Mouse (Mus musculus) gastrocnemius, postnatal 36 days (tissue): ENCODE results near the gene Fmo5. TPM values are rescaled to one million over a fixed set of nuclear protein-coding genes. Genes with fewer than 3 reads are reported as not detected.

Experiments used
- DNase-seq, 2 experiments: peaks; one replicate each; pipeline ENCODE4 v3.0.0; 2022
- intact Hi-C: fragments of 180-260 bp; cut with DNase I; formaldehyde crosslinking; loops from one replicate; pipeline ENCODE4 v1.15.1; 2025
- total RNA-seq, 2 experiments: library from RNA; stranded (reverse); gene quantifications; 2 replicates each; pipeline ENCODE4 v1.2.3; 2021

Gene Fmo5
- total RNA-seq, 2 experiments from 2014 or later = 5.2 to 5.8 TPM

GRCm38 (mm10) chr3:97629941-97630340 lies 1.3 kb downstream of the Fmo5 start:
- no peak for DNase-seq
- intact Hi-C loops = no loop called here

DNA sequence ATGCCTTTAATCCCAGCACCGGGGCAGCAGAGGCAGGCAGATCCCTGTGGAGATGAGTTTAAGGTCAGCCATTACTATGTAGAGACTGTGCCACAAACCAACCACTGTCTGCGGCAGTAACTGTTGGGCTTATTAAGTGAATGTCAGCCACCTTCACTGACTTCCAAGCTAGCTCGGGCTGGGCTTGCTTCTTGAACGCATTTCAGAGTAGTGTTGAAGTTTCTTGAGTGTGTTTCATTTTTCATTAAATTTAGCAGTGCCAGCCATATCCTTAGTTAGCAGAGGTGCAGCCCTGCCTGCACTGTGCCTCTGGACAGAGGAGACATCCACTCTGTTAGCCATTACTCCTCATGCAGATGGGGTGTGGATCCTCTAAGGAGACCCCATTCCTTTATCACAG lies 2.1 kb downstream of the Fmo5 start:
- intact Hi-C loops = no loop called here
- DNase-seq = no peak

DNA sequence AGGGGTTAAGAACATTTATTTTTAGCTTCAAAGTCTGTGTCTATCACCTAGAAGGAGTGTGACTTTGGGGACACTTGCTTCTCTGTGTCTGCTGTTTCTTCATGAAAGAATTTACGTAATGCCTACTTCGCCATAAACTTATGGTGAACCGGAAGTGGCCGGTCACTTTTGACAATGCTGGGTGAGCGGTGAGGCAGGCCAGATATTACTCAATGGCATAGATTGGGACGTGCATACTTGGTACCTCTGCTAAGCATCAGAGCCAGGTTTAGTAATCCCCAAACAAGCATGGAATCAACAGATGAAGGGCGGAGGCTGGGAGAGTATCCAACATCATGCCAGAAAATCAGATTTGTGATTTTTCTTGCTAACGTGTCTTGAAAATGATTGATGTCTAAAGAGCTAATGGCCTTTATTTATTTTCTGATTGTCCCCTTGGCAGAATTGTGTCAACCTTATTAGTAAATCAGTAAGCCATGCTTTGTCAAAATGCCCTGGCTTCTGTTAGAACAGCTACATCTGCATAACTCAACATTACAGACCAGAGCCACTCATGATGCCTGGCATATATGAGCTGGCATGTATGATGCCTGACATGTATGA lies 2.8 kb downstream of the Fmo5 start:
- intact Hi-C loops = no loop called here
- no peak for DNase-seq

DNA sequence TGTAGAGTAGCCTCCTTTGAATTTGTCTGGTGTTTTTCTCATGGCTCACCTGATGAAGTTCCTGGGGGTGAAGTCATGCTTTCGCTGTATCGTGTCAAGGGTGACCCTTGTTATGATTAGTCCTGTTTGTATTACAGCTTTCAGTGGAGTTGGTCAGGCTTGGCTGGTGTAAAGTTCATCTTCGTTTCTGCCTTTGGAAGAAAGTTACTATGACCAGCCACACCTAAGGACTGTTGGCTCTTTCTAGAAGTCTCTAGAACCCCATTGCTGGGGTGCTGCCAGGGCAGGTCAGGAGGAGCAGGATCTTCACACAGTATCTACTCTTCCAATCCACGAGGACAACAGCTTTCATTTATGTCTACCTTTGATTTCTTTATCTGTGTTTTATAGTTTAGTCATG lies 4.9 kb downstream of the Fmo5 start:
- intact Hi-C loops = no loop called here
- no peak for DNase-seq

- DNase-seq = peak; percentile 41 to 59
- intact Hi-C loops = no loop called here
These were observed 5.7 kb downstream of the Fmo5 start for GRCm38 (mm10) chr3:97634288-97634761.

DNA sequence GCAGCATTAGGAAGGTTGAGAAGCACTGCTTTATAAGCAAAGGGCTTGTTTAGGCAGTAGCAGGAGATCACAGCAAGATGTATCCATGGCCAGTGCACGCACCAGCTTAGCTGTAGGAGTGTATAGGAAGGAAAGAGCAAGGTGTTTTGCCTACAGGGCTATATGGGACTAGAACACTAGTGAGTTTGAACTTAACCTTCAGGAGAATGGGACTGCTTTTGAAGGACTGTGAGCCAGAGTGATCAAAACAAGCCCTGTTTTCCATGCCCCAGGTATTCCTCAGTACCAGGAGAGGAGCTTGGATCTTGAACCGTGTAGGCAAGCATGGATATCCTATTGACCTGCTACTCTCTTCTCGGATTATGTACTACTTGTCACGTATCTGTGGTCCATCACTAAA lies 12.8 kb downstream of the Fmo5 start:
- no peak for DNase-seq
- intact Hi-C loops = no loop called here

GRCm38 (mm10) chr3:97642001-97642400 lies 13.4 kb downstream of the Fmo5 start:
- no peak for DNase-seq
- intact Hi-C loops = no loop called here

GRCm38 (mm10) chr3:97648518-97648917 lies 19.9 kb downstream of the Fmo5 start:
- intact Hi-C loops = no loop called here
- no peak for DNase-seq

- DNase-seq = no peak
- intact Hi-C loops = no loop called here
These were observed 20.4 kb downstream of the Fmo5 start for GRCm38 (mm10) chr3:97649022-97649421.

DNA sequence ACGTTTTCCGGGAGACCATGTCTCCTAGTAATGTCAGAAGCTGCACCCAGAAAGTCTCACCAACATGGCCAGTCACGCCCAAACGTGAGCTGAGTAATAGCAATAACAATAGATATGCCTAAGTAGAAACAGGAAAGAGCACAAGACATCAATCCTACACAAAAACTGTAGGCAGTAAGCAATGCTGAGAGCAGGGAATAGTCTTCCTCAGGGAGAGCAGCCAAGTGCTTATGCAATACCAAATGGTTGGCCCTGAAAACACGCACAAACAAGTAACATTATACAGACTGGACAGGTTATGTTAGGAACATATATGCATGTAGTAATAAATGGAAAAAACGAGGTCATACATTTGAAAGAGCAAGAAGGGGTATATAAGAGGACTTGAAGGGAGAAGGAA lies 20.9 kb downstream of the Fmo5 start:
- DNase-seq = no peak
- intact Hi-C loops = no loop called here

DNA sequence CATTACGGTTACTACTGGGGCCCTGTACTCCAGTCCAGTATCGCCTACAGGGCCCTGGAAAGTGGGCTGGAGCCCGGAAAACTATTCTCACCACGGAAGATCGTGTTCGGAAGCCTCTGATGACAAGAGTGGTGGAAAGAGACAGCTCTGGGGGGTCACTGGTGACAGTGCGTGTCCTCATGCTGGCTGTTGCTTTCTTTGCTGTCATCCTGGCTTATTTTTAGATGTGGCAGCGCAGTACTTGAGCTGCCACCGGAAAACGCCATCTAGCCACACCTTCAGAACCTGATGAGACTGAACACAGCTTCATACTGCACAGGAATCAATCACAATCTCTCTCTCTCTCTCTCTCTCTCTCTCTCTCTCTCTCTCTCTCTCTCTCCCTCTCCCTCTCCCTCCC lies 23.0 kb downstream of the Fmo5 start:
- DNase-seq = no peak
- intact Hi-C loops = no loop called here

DNA sequence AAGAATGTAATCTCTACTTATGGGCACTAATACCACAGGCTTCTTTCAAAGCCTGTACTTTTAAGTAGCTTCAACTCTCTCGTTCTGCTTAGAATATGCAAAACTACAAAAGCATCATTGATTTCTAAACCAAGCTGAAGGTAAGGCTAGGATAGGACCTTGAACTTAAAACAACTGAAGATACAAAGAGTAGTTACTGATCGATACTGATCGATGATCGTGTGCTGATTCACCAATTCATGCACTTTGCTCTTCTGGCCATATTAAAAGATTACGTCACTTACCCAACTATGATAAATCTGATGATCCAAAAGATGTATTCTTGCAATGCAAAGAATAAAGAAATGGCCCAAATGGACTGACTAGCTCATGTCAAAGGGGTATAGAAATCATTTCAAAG lies 25.2 kb downstream of the Fmo5 start:
- intact Hi-C loops = no loop called here
- DNase-seq = no peak

GRCm38 (mm10) chr3:97654901-97655300 lies 26.3 kb downstream of the Fmo5 start:
- intact Hi-C loops = no loop called here
- no peak for DNase-seq

DNA sequence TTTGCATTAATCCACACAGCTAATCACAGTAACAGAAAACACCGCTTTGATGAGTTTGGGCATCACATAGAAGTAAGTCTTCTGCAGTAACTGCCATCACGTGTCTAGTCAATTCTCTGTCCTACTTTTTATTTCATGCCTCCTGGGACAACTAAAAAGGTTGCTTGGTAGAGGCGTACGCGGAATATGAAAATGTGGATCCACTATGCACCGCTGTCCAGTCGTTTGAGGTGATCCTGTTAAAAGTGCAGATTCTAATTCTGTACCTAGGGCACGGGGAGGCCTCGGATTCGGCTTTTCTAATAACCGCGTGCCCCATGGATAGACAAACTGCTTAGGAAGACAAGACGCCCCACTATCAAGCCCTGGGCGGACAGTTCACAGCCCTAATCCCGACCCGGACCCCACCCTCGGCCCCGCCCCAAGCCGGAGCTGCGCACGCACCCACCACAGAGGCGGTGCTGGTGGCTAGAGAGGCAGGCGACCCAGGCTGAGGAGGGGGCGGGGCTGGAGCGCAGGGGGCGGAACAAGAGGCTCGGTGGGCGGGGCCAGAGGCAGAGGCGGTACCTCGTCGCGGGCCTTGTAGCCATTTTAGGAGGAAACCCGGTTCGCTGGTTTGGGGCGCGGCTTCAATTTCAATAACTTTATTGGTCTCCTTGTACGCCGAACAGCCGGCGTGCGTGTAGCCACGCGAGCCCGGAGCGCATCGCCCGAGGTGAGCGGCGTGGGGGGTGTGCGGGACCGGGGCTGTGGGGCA lies 29.2 kb downstream of the Fmo5 start, which contains the start of gene Prkab2:
Gene Prkab2 (plus strand): TSS at position 539 of the 757 bp plus-strand sequence.
- peak; percentile 99 for DNase-seq
- intact Hi-C loops = loop anchor here (2.0 kb wide), 1 partner anchor 47 kb away; the partner anchor contains the start of gene Chd1l

- intact Hi-C loops = no loop called here
- peak in 1 of 2 experiments; percentile 57 for DNase-seq
These were observed 30.0 kb downstream of the Fmo5 start for GRCm38 (mm10) chr3:97658426-97659193.

DNA sequence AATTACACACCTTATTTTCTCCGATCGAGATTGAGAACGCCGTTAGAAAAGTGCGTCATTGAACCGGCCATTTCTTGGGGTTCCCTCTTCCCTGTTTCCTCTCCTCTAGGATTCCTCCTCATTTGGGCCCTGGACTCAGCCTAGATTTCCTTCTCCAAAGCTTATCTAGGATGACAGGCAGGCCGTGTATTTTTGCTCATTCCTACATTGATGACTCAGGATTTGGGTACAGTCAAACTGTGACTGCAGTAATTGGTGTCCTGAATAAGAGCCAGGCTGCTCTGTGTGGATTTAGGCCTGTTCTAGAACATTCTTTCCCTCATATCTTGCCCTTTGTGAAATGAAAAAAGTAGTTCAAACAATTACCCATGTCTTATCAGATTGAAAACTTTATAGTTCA lies 31.1 kb downstream of the Fmo5 start:
- intact Hi-C loops = no loop called here
- DNase-seq = no peak

DNA sequence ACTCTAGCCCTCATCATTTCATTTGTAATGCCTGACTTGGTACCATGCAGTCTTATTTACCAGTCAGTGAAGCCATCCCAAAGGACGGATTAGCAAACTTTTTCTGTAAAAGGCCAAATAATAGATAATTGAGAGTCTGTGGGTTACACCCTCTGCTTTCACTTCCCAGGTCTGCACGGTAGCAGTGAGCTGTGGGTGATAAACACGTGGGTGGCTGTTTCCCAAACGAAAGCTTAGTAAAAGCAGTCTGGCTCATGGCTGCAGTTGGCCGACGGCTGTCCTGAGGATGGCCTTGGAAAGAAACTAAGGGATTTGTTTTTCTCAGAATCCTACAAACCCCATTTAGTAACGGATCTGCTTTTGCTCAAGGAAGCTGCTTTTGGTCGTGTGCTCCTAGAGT lies 32.6 kb downstream of the Fmo5 start:
- no peak for DNase-seq
- intact Hi-C loops = no loop called here

DNA sequence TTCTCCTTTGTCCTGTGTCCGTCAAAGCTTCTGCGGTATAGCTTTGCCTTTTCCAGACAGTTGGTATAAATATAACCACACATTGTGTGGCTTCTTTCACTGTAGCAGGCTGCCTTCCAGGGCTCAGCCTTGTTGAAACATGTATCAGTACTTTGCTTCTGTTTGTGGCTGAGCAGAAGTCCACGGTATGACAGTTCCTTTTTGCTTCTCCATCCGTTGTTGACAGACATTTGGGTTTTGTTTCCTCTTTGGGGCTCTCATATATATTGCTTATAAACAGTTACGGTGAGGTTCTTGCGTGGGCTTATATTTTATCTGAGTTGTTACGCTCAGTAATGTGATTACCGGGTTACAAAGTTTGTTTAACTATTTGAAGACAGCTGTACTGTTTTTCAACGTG lies 36.9 kb downstream of the Fmo5 start:
- intact Hi-C loops = no loop called here

GRCm38 (mm10) chr3:97666154-97666553 lies 37.5 kb downstream of the Fmo5 start:
- intact Hi-C loops = no loop called here
- DNase-seq = no peak

More for the DNA sequence above, 36.9 kb downstream of the Fmo5 start:
- DNase-seq = no peak

DNA sequence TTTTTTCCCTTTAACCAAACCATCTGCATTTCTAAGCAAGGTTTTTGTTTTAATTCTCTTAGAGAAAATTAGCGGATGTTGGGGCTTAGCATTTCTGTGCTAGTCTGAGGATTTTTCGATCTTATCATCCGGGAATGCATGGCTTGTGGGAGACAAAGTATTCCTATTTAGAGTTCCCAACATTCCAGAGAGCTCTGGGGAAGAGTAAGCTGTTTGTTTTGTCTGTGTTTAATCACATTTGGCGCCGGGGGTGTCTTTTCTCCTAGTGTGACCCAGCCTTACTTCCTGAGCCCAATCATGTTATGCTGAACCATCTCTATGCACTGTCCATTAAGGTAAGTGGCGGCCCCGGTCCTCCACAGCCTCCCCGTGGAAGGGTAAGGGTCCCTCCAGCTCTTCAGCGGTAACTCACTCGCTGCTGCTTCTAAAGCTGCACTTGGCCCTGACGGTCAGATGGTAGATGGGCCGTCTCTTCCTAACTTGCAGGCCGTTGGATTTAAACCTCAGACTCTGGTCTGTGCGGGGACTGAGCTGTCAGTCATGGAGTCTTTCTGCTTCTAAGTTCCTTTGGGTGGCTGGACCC lies 38.6 kb downstream of the Fmo5 start:
- no peak for DNase-seq
- intact Hi-C loops = no loop called here

- no peak for DNase-seq
- intact Hi-C loops = no loop called here
These were observed 46.1 kb downstream of the Fmo5 start, which contains the start of gene Gm17651 for GRCm38 (mm10) chr3:97674644-97675110. Gene Gm17651 (minus strand): TSS chr3:97674694.
